Mouse (Mus musculus) CH12.LX (cell line): ENCODE results near the gene Itfg1. TPM values are rescaled to one million over a fixed set of nuclear protein-coding genes. Genes with fewer than 3 reads are reported as not detected.

Experiments
- DNase-seq: peaks from one replicate; pipeline ENCODE4 v3.0.0-alpha.2; 2013; ENCODE audit errors: extremely low read depth
- H3K27ac ChIP-seq: 2 replicates; pipeline ENCODE4 v1.5.1; 2012; ENCODE audit warnings: low read depth, mild to moderate bottlenecking, control low read depth, moderate library complexity; ENCODE audit not compliant: insufficient read depth
- H3K27me3 ChIP-seq: replicated peaks from 2 replicates; pipeline ENCODE3; 2012; ENCODE audit warnings: inconsistent platforms
- H3K36me3 ChIP-seq, 2 experiments: replicated peaks in 1 of 2; 2 replicates each; pipeline versions ENCODE3 to v1.6.1; 2012; ENCODE audit warnings: inconsistent platforms in 1 of 2, low read length in 1 of 2, mild to moderate bottlenecking in 1 of 2, mixed read lengths in 1 of 2, moderate library complexity in 1 of 2; ENCODE audit not compliant: control insufficient read depth in 1 of 2, insufficient read depth in 1 of 2
- H3K4me1 ChIP-seq, 2 experiments: 2 replicates each; pipeline ENCODE4 v1.6.1; 2012; ENCODE audit warnings: inconsistent platforms in 1 of 2, moderate library complexity in 1 of 2; ENCODE audit not compliant: insufficient read depth in 2 of 2, control insufficient read depth in 1 of 2
- H3K4me2 ChIP-seq: 2 replicates; pipeline ENCODE4 v1.6.1; 2012; ENCODE audit warnings: low read depth, mild to moderate bottlenecking, control low read depth; ENCODE audit not compliant: poor library complexity, insufficient read depth, severe bottlenecking
- H3K4me3 ChIP-seq, 3 experiments: fragments of 150-350 bp in 1 of 3; sonication (generic) in 1 of 3; replicated peaks in 1 of 3; 2 replicates each; pipeline versions ENCODE3 to v1.5.1; 2011 to 2012; ENCODE audit warnings: low read depth in 2 of 3, low read length in 2 of 3, mild to moderate bottlenecking in 2 of 3, moderate library complexity in 2 of 3, control low read depth in 1 of 3, improper control_type of control experiment in 1 of 3, inconsistent platforms in 1 of 3, mixed read lengths in 1 of 3; ENCODE audit not compliant: poor library complexity in 1 of 3
- H3K79me2 ChIP-seq: replicated peaks from 2 replicates; pipeline ENCODE4 v1.6.1; 2012; ENCODE audit warnings: mild to moderate bottlenecking, moderate library complexity; ENCODE audit not compliant: control insufficient read depth, poor library complexity, insufficient read depth, severe bottlenecking; ENCODE audit errors: extremely low read depth
- H3K9ac ChIP-seq: 2 replicates; pipeline ENCODE4 v1.6.1; 2012; ENCODE audit warnings: low read depth, mild to moderate bottlenecking, control low read depth, moderate library complexity; ENCODE audit not compliant: insufficient read depth
- H3K9me3 ChIP-seq: replicated peaks from 2 replicates; pipeline ENCODE3; 2012; ENCODE audit warnings: low read length, inconsistent platforms, mixed read lengths
- CHD1 ChIP-seq: IDR thresholded peaks from 2 replicates; pipeline ENCODE4 v1.6.1; 2012; ENCODE audit warnings: low read depth, low read length, improper control_type of control experiment, inconsistent platforms
- CHD2 ChIP-seq: IDR thresholded peaks from 2 replicates; pipeline ENCODE4 v1.6.1; 2011; ENCODE audit warnings: low read length, improper control_type of control experiment
- CTCF ChIP-seq, 2 experiments: IDR thresholded peaks in 1 of 2; conservative IDR thresholded peaks in 1 of 2; 2 replicates each; pipeline ENCODE4 v1.5.1; 2011 to 2012; ENCODE audit warnings: low read depth in 2 of 2, low read length in 2 of 2, improper control_type of control experiment in 1 of 2, inconsistent platforms in 1 of 2, mild to moderate bottlenecking in 1 of 2, moderate library complexity in 1 of 2
- ELF1 ChIP-seq: IDR thresholded peaks from 2 replicates; pipeline ENCODE4 v1.6.1; 2014; ENCODE audit warnings: low read depth, mild to moderate bottlenecking, inconsistent platforms, low read length, improper control_type of control experiment
- EP300 ChIP-seq: IDR thresholded peaks from 2 replicates; pipeline ENCODE4 v1.6.1; 2011; ENCODE audit warnings: low read length, improper control_type of control experiment
- GABPA ChIP-seq: IDR thresholded peaks from 2 replicates; pipeline ENCODE4 v1.6.1; 2012; ENCODE audit warnings: low read depth, low read length, improper control_type of control experiment, inconsistent platforms; ENCODE audit not compliant: insufficient replicate concordance
- HCFC1 ChIP-seq: IDR thresholded peaks from 2 replicates; pipeline ENCODE4 v1.6.1; 2012; ENCODE audit warnings: low read depth, mild to moderate bottlenecking, inconsistent platforms, low read length, improper control_type of control experiment
- JUN ChIP-seq: IDR thresholded peaks from 2 replicates; pipeline ENCODE4 v1.6.1; 2011; ENCODE audit warnings: low read depth, mild to moderate bottlenecking, low read length, improper control_type of control experiment, moderate library complexity; ENCODE audit not compliant: insufficient read depth
- KAT2A ChIP-seq: IDR thresholded peaks from 2 replicates; pipeline ENCODE4 v1.6.1; 2012; ENCODE audit warnings: low read length, improper control_type of control experiment, inconsistent platforms; ENCODE audit not compliant: insufficient replicate concordance
- MAZ ChIP-seq: IDR thresholded peaks from 2 replicates; pipeline ENCODE4 v1.6.1; 2012; ENCODE audit warnings: low read depth, mild to moderate bottlenecking, inconsistent platforms, low read length, improper control_type of control experiment, moderate library complexity
- MEF2A ChIP-seq: IDR thresholded peaks from 2 replicates; pipeline ENCODE4 v1.6.1; 2014; ENCODE audit warnings: low read depth, mild to moderate bottlenecking, inconsistent platforms, low read length, improper control_type of control experiment, borderline replicate concordance
- MXI1 ChIP-seq: IDR thresholded peaks from 2 replicates; pipeline ENCODE4 v1.6.1; 2011; ENCODE audit warnings: mild to moderate bottlenecking, low read depth, low read length, improper control_type of control experiment
- NELFE ChIP-seq: IDR thresholded peaks from 2 replicates; pipeline ENCODE4 v1.6.1; 2011; ENCODE audit warnings: low read depth, low read length, improper control_type of control experiment
- NRF1 ChIP-seq: IDR thresholded peaks from 2 replicates; pipeline ENCODE4 v1.6.1; 2014; ENCODE audit warnings: low read depth, mild to moderate bottlenecking, inconsistent platforms, low read length, improper control_type of control experiment, moderate library complexity
- POLR2A ChIP-seq: IDR thresholded peaks from 2 replicates; pipeline ENCODE4 v1.6.1; 2011; ENCODE audit warnings: low read depth, mild to moderate bottlenecking, improper control_type of control experiment, low read length
- POLR2AphosphoS2 ChIP-seq: IDR thresholded peaks from 2 replicates; pipeline ENCODE4 v1.6.1; 2011; ENCODE audit warnings: low read depth, low read length, improper control_type of control experiment
- RCOR1 ChIP-seq: conservative IDR thresholded peaks from 2 replicates; pipeline ENCODE4 v1.6.1; 2012; ENCODE audit warnings: low read depth, mild to moderate bottlenecking, inconsistent platforms, low read length, improper control_type of control experiment
- SIN3A ChIP-seq: IDR thresholded peaks from 2 replicates; pipeline ENCODE4 v1.6.1; 2012; ENCODE audit warnings: low read length, improper control_type of control experiment, inconsistent platforms
- SMC3 ChIP-seq: IDR thresholded peaks from 2 replicates; pipeline ENCODE4 v1.6.1; 2011; ENCODE audit warnings: low read depth, low read length, improper control_type of control experiment
- TCF12 ChIP-seq: IDR thresholded peaks from 2 replicates; pipeline ENCODE4 v1.6.1; 2014; ENCODE audit warnings: low read depth, mild to moderate bottlenecking, inconsistent platforms, low read length, improper control_type of control experiment
- UBTF ChIP-seq: IDR thresholded peaks from 2 replicates; pipeline ENCODE4 v1.6.1; 2012; ENCODE audit warnings: low read depth, mild to moderate bottlenecking, inconsistent platforms, low read length, improper control_type of control experiment, moderate library complexity
- USF1 ChIP-seq: IDR thresholded peaks from 2 replicates; pipeline ENCODE4 v1.6.1; 2014; ENCODE audit warnings: low read depth, mild to moderate bottlenecking, inconsistent platforms, low read length, improper control_type of control experiment
- USF2 ChIP-seq: conservative IDR thresholded peaks from 2 replicates; pipeline ENCODE4 v1.6.1; 2011; ENCODE audit warnings: low read depth, low read length, improper control_type of control experiment
- ZKSCAN1 ChIP-seq: IDR thresholded peaks from 2 replicates; pipeline ENCODE4 v1.6.1; 2012; ENCODE audit warnings: low read depth, inconsistent platforms, low read length, improper control_type of control experiment, borderline replicate concordance
- ZMIZ1 ChIP-seq: IDR thresholded peaks from 2 replicates; pipeline ENCODE4 v1.6.1; 2012; ENCODE audit warnings: low read depth, mild to moderate bottlenecking, inconsistent platforms, low read length, improper control_type of control experiment
- ZNF384 ChIP-seq: IDR thresholded peaks from 2 replicates; pipeline ENCODE4 v1.6.1; 2012; ENCODE audit warnings: low read depth, low read length, improper control_type of control experiment, inconsistent platforms
- dilution Hi-C: fragments of 300-500 bp; cut with MboI; formaldehyde crosslinking; loops from 2 replicates; pipeline ENCODE4 v1.14.3; 2020; ENCODE audit warnings: low sequenced_read_pairs; ENCODE audit not compliant: extremely low pct_unique_long_range_greater_than_20kb, extremely low pct_ligation_motif_present
- in situ Hi-C: fragments of 300-500 bp; cut with MboI; formaldehyde crosslinking; loops from 3 replicates; pipeline ENCODE4 v1.14.3; 2019; ENCODE audit warnings: low sequenced_read_pairs, low pct_ligation_motif_present, low pct_unique_long_range_greater_than_20kb, mixed read lengths
- polyA plus RNA-seq: library from polyadenylated mRNA; unstranded; fragments of >175 nt; gene quantifications from 2 replicates; pipeline ENCODE4 v1.2.1, GENCODE M21; 2012; ENCODE audit warnings: low read depth; ENCODE audit not compliant: insufficient read length
- total RNA-seq, 2 experiments: library from RNA; depleted of rRNA; stranded (reverse); fragments of 300-350 nt in 1 of 2; fragments of >200 nt in 1 of 2; gene quantifications; 2 replicates each; pipeline ENCODE4 v1.2.3; 2012 to 2014

The Itfg1 gene
- 26.2 and 26.6 TPM in 2 replicates for total RNA-seq (2012; rRNA removed)
- total RNA-seq (2014; rRNA removed) = 55.3 and 58.9 TPM in 2 replicates
- polyA plus RNA-seq = 25.1 and 26.7 TPM in 2 replicates

DNA sequence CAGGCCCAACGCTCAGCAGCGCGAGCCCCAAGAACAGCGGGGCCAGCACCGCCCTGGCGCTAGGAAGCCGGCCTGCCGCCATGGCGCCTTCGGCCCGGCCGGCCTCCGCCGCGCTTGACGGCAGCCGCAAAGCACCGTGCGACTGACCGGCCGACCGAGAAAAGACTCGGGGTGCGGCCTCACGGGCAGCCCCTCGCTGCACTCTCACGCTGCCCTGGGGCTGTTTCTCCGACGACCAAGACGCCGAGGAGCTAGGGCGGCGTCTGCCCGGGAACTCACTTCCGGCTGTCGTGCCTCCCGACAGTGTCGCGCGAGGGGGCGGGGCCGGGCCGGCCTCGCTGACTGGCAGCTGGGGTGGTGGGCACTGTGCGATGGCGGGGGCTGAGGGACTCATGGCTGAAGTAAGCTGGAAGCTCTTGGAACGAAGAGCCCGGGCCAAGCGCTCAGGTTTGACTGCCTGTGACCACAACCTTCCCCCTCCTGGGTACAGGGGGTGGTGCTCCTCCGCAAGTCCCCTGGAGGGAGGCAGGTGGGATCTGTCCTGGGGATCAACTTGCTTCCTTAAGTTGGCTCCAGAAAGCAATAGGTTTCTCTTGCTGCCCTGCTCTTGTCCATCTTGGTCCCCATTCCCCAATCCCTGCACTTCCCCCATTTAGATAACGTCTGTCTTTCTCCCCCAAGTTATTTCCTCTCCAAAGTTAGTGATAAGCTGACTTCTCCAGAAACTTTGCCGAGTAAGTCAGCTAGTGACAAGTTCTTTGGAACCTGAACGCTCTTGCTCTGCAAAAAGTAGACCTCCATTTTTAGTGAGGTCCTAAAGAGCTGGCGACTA lies at the start of gene Itfg1, which contains the start of gene Phkb:
Gene Itfg1, minus strand, starts transcription at position 265 of the 832 bp plus-strand sequence.
Gene Phkb, plus strand, starts transcription at position 303 of the 832 bp plus-strand sequence.
- no peaks in the 10 kb centered on the region for H3K27me3 ChIP-seq
- dilution Hi-C loops = no loop called here
- peak; percentile 81 for DNase-seq
- H3K36me3 ChIP-seq = peaks cover 3 to 16% of the 10 kb centered on the region in 2 experiments
- H3K9ac ChIP-seq = peak within 1 kb of the TSS; percentile 74
- H3K4me3 ChIP-seq = peak within 1 kb of the TSS; percentile 85 to 98 (median 88)
- H3K9me3 ChIP-seq = no peaks in the 10 kb centered on the region
- H3K4me1 ChIP-seq = peaks cover 0 to 30% of the 10 kb centered on the region in 2 experiments; a peak in 2 of 4 replicates
- TF ChIP-seq KAT2A = peak; percentile 80; the same call in 1 of the 2 replicates
- TF ChIP-seq UBTF = peak; percentile 82; the same call in 1 of the 2 replicates
- TF ChIP-seq ZMIZ1 = peak; percentile 83
- TF ChIP-seq ZKSCAN1 = no peak
- TF ChIP-seq CHD1 = no peak
- TF ChIP-seq MAZ = no peak
- TF ChIP-seq ZNF384 = no peak
- TF ChIP-seq RCOR1 = no peak
- TF ChIP-seq HCFC1 = peak; percentile 82
- peak; percentile 94 for TF ChIP-seq ELF1
- no peak for TF ChIP-seq EP300
- TF ChIP-seq MXI1 = peak; percentile 80; the same call in 1 of the 2 replicates
- TF ChIP-seq USF2 = no peak
- TF ChIP-seq USF1 = no peak
- peak; percentile 84 for TF ChIP-seq POLR2A
- no peak for TF ChIP-seq SMC3
- no peak for TF ChIP-seq GABPA
- no peak for TF ChIP-seq CHD2
- TF ChIP-seq CTCF (conservative IDR thresholded peaks at IDR 0.05 in 1 of 2, IDR thresholded peaks at IDR 0.05 in 1 of 2; ENCODE audit: low read depth in 2 of 2, low read length in 2 of 2) = no peak
- TF ChIP-seq MEF2A = peak; percentile 57; the same call in 1 of the 2 replicates
- TF ChIP-seq POLR2AphosphoS2 = peak; percentile 48; the same call in 1 of the 2 replicates
- peak; percentile 5; the same call in 1 of the 2 replicates for TF ChIP-seq NRF1
- peak; percentile 83 for TF ChIP-seq TCF12
- peak; percentile 81 for TF ChIP-seq SIN3A
- TF ChIP-seq JUN = no peak
- TF ChIP-seq NELFE = peak; percentile 93
- TF ChIP-seq, all 38 proteins: peak for 13
- Histone ChIP-seq H3K4me2 (peak within 1 kb of the TSS; percentile 98), H3K79me2 (peaks cover 12% of the 10 kb centered on the region; the same call in 1 of the 2 replicates), H3K27ac (peak within 1 kb of the TSS; percentile 70)
- in situ Hi-C loops = no loop called here
